Mouse (Mus musculus) erythroblast, adult 5-6 weeks (primary cell): ENCODE measurements around the gene Sacm1l. TPM values are rescaled to one million over a fixed set of nuclear protein-coding genes. Genes with fewer than 3 reads are reported as not detected.

Experiments
- total RNA-seq, 2 experiments: library from RNA; stranded (forward) in 1 of 2; stranded (reverse) in 1 of 2; fragments of 150-400 nt in 1 of 2; fragments of 200-764, 138-1000 nt in 1 of 2; gene quantifications; 2 replicates each; pipeline versions ENCODE4 v1.2.3 to v1.2.4; 2015 to 2017; ENCODE audit warnings: low replicate concordance in 2 of 2

The Sacm1l gene
- total RNA-seq, 2 experiments from 2014 or later, result 12.7 to 12.8 TPM

Other genes starting within 250 kb of the Sacm1l start
- 2,544 and 3,040 TPM in 2 replicates for gene Lars2, start 162.8 kb upstream of the Sacm1l start, total RNA-seq (2015; ENCODE audit: low replicate concordance)
- gene Lars2, start 162.8 kb upstream of the Sacm1l start, total RNA-seq (2017; ENCODE audit: low replicate concordance), result 52.1 and 815 TPM in 2 replicates
- gene Limd1, start 51.1 kb upstream of the Sacm1l start, total RNA-seq (2015; ENCODE audit: low replicate concordance), result 10.7 and 19.2 TPM in 2 replicates
- 14.1 and 22.6 TPM in 2 replicates for gene Limd1, start 51.1 kb upstream of the Sacm1l start, total RNA-seq (2017; ENCODE audit: low replicate concordance)
- gene Slc6a20b, start 102.8 kb downstream of the Sacm1l start, total RNA-seq (2015; ENCODE audit: low replicate concordance), result 1.0 TPM in 1 of 2 replicates, not detected in the other
- gene Slc6a20b, start 102.8 kb downstream of the Sacm1l start, total RNA-seq (2017; ENCODE audit: low replicate concordance), result 1.3 and 1.4 TPM in 2 replicates
- 0.84 and 3.5 TPM in 2 replicates for gene Ccr9, start 148.7 kb downstream of the Sacm1l start, total RNA-seq (2015; ENCODE audit: low replicate concordance)
- gene Ccr9, start 148.7 kb downstream of the Sacm1l start, total RNA-seq (2017; ENCODE audit: low replicate concordance), result 0.34 and 0.84 TPM in 2 replicates
- 34.3 and 35.2 TPM in 2 replicates for gene Slc6a20a, start 149.1 kb downstream of the Sacm1l start, total RNA-seq (2015; ENCODE audit: low replicate concordance)
- 39.0 TPM in 2 replicates for gene Slc6a20a, start 149.1 kb downstream of the Sacm1l start, total RNA-seq (2017; ENCODE audit: low replicate concordance)
- gene Lztfl1, start 187.9 kb downstream of the Sacm1l start, total RNA-seq (2015; ENCODE audit: low replicate concordance), result 6.3 and 16.7 TPM in 2 replicates
- 9.6 and 15.3 TPM in 2 replicates for gene Lztfl1, start 187.9 kb downstream of the Sacm1l start, total RNA-seq (2017; ENCODE audit: low replicate concordance)